Mouse (Mus musculus) liver, embryonic 18 days (tissue): ENCODE results near the gene Grpel1. TPM values are rescaled to one million over a fixed set of nuclear protein-coding genes. Genes with fewer than 3 reads are reported as not detected.

Experiments
- polyA plus RNA-seq: library from polyadenylated mRNA; depleted of rRNA; stranded (reverse); fragments of >200 nt; gene quantifications from 2 replicates; pipeline ENCODE4 v1.2.3, GENCODE M21; 2012; rRNA removed

The Grpel1 gene
- 25.5 and 25.8 TPM in 2 replicates for polyA plus RNA-seq

DNA sequence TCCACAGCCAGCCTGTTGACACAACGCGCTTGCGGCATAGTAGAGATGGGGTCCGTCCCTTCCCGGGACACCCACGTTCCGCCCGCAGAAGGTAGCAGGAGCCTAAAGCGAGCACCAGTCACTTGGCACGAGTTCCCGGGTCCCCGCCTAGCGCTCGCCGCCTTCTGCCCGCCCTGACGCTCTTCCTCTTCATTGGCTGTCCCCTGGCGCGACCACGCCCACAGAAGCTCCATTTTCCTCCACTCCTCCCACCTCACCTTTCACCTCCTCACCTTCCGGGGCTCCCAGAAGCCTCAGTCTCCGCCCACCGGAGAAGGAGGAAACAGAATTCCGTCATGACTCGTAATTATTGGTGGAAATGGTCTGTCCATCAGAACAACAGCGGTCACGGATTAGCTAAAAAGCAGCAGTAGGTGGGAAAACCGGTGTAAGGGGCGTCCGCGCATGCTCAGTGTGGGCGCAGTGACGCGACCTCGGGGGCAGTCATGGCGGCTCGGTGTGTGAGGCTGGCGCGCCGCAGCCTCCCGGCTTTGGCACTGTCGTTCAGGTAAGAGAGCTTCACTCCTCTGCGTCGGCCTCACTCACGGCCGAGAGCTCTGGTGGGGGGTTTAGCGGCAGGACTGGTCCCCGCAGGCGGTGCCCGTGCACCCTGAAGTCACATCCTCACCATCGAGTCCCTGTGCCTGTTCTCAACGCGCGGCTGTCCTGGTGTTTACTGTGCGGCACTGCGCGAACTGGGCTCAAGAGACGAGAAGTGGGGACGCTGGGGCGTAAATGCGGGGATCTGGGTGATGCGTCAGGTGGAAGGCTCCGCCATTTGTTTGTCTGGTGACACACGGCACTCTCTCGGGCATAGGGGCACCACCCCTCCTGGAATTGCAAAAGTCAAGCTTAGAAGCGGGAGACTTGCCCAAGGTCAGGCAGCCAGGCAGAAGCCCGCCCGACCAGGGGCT, at the start of gene Grpel1:
Grpel1 (plus strand) TSS at position 290 of the 953 bp plus-strand sequence.

GRCm38 (mm10) chr5:36484171-36484990, 19.6 kb downstream of the Grpel1 start, which contains the start of the genes Tada2b and Ccdc96:
TSS of gene Tada2b (minus strand) at chr5:36484285.
TSS of gene Ccdc96 (plus strand) at chr5:36484588.

Other genes with a start within 250 kb of the Grpel1 start
- gene Sorcs2, start 66.9 kb upstream of the Grpel1 start, polyA plus RNA-seq, result 0.57 and 0.61 TPM in 2 replicates
- gene Tada2b, start 19.3 kb downstream of the Grpel1 start, polyA plus RNA-seq, result 4.4 and 4.7 TPM in 2 replicates
- 0.07 and 0.10 TPM in 2 replicates for gene Ccdc96, start 19.6 kb downstream of the Grpel1 start, polyA plus RNA-seq
- 8.1 and 9.1 TPM in 2 replicates for gene Tbc1d14, start 128.3 kb downstream of the Grpel1 start, polyA plus RNA-seq
- gene D5Ertd579e, start 231.0 kb downstream of the Grpel1 start, polyA plus RNA-seq, result 12.8 and 13.1 TPM in 2 replicates